Mouse (Mus musculus) heart, adult 2 months (tissue): ENCODE results near the gene Sdf2l1. TPM values are rescaled to one million over a fixed set of nuclear protein-coding genes. Genes with fewer than 3 reads are reported as not detected.

ENCODE experiments used
- DNase-seq, 2 experiments: peaks; one replicate each; pipeline ENCODE4 v3.0.0; 2021
- H3K27ac ChIP-seq: fragments of 200-600 bp; 2 replicates; pipeline ENCODE4 v1.8.1; 2022
- H3K27me3 ChIP-seq: fragments of 200-500 bp; 2 replicates; pipeline ENCODE4 v1.6.1; 2012; ENCODE audit warnings: mild to moderate bottlenecking, low read length, inconsistent platforms, mixed read lengths; ENCODE audit not compliant: control insufficient read depth, insufficient read depth
- H3K36me3 ChIP-seq: fragments of 200-500 bp; 2 replicates; pipeline ENCODE4 v1.6.1; 2012; ENCODE audit warnings: low read length, inconsistent platforms; ENCODE audit not compliant: control insufficient read depth, insufficient read depth
- H3K4me1 ChIP-seq: fragments of 200-500 bp; 2 replicates; pipeline ENCODE4 v1.6.1; 2011; ENCODE audit warnings: low read length; ENCODE audit not compliant: control insufficient read depth, insufficient read depth
- H3K4me3 ChIP-seq: fragments of 200-600 bp; 2 replicates; pipeline ENCODE4 v1.8.1; 2022
- H3K79me2 ChIP-seq: fragments of 200-500 bp; replicated peaks from 2 replicates; pipeline ENCODE4 v1.6.1; 2012; ENCODE audit warnings: mild to moderate bottlenecking, inconsistent platforms, low read length, moderate library complexity, mixed read lengths; ENCODE audit not compliant: control insufficient read depth, insufficient read depth
- H3K9ac ChIP-seq: fragments of 200-500 bp; 2 replicates; pipeline ENCODE4 v1.6.1; 2012; ENCODE audit warnings: low read depth, mild to moderate bottlenecking, control low read depth, inconsistent platforms, low read length, mixed read lengths
- CTCF ChIP-seq: fragments of 200-600 bp; IDR thresholded peaks from 2 replicates; pipeline ENCODE4 v1.8.1; 2022; ENCODE audit warnings: antibody characterized with exemption, mild to moderate bottlenecking, moderate library complexity
- EP300 ChIP-seq: fragments of 200-500 bp; IDR thresholded peaks from 2 replicates; pipeline ENCODE4 v1.6.1; 2011; ENCODE audit warnings: low read depth, low read length, control low read depth; ENCODE audit not compliant: insufficient read depth
- POLR2A ChIP-seq: fragments of 200-500 bp; IDR thresholded peaks from 2 replicates; pipeline ENCODE4 v1.6.1; 2011; ENCODE audit warnings: mild to moderate bottlenecking, low read depth, low read length, control low read depth; ENCODE audit not compliant: insufficient read depth
- WGBS: fragments of 180-500 bp; shearing (Covaris S2); methylation state at CpG from one replicate; pipeline ENCODE4 v1.1.7; 2018; 5-methylcytosine and 5-hydroxymethylcytosine counted together
- intact Hi-C: fragments of 180-260 bp; cut with DNase I; formaldehyde crosslinking; loops from one replicate; pipeline ENCODE4 v1.15.1; 2025
- microRNA-seq, 2 experiments: library from miRNA; unstranded; fragments of <30 nt; microRNA quantifications; one replicate each; pipeline ENCODE4 v1.2.0; 2021
- polyA plus RNA-seq: library from polyadenylated mRNA; depleted of rRNA; stranded (reverse); fragments of >200 nt; gene quantifications from 2 replicates; pipeline ENCODE4 v1.2.3, GENCODE M21; 2012; rRNA removed
- total RNA-seq, 2 experiments: library from RNA; stranded (reverse); gene quantifications; 2 replicates each; pipeline ENCODE4 v1.2.3; 2021

Sdf2l1 gene
- total and polyA plus RNA-seq, 3 experiments: 8.9 to 22.5 (median 19.1) TPM

DNA sequence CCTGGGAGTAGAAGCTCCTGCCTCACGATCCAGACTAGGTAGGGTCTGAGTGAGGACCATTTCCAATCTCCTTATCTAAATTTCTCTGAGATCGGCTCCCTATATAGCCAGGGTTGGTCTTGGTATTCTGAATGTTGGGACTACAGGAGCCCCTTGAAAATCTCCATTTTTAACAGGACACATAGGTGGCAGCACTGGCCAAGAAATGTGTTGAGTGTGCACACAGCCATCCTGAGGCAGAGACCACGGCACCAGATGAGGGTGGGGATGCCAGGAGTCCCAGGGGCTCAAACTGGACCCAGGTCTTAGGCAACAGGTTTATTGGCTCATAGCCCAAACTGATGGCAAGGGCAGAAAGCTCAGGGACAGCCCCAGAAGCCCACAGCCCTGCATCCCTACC, 43.8 kb downstream of the Sdf2l1 start:
- H3K36me3 ChIP-seq: no peaks in the 10 kb centered on the region; the same call in 1 of the 2 replicates
- no peak overlapping the region for H3K27ac ChIP-seq
- 64% methylated on average over 3 of the region's 3 CpGs for WGBS

DNA sequence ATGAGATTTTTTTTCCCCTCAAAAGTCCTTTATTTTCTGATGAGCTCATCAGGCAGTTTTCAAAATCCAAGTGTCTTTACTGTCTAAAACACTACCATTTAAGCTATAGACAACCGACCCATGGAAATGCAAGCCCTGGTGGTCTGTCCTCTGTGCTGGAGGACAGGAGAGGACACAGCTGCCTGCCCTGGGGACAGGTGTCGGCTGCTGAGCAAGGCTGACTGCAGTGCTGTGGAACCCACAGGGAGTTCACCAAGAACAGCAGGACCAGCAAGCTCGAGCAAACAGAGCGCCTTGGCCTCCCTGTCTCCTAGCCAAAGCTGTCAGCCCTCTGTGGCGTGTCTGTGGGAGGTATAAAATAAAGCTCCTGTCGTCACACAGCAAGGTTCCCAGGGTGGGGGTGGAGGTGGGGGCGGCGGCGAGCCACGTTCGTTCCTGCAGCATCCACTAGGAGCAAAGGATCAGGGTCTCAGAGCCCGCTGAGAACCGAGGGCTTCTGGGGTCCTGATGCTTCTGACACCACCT, 45.5 kb downstream of the Sdf2l1 start:
- Histone ChIP-seq H3K4me1 (no peaks in the 10 kb centered on the region), H3K27me3 (no peaks in the 10 kb centered on the region), H3K36me3 (no peaks in the 10 kb centered on the region; the same call in 1 of the 2 replicates), H3K79me2 (no peaks in the 10 kb centered on the region), H3K4me3 (no peak overlapping the region), H3K27ac (no peak overlapping the region), H3K9ac (no peak overlapping the region)
- 84% methylated on average over 13 of the region's 13 CpGs for WGBS
- DNase-seq: no peak
- TF ChIP-seq CTCF (no peak), POLR2A (no peak), EP300 (no peak)
- intact Hi-C loops: no loop called here

More for the DNA sequence above, 43.8 kb downstream of the Sdf2l1 start:
- Histone ChIP-seq H3K79me2 (no peaks in the 10 kb centered on the region), H3K27me3 (no peaks in the 10 kb centered on the region), H3K9ac (no peak overlapping the region), H3K4me1 (no peaks in the 10 kb centered on the region), H3K4me3 (no peak overlapping the region)
- intact Hi-C loops: no loop called here
- TF ChIP-seq CTCF (no peak), EP300 (no peak), POLR2A (no peak)
- no peak for DNase-seq

DNA sequence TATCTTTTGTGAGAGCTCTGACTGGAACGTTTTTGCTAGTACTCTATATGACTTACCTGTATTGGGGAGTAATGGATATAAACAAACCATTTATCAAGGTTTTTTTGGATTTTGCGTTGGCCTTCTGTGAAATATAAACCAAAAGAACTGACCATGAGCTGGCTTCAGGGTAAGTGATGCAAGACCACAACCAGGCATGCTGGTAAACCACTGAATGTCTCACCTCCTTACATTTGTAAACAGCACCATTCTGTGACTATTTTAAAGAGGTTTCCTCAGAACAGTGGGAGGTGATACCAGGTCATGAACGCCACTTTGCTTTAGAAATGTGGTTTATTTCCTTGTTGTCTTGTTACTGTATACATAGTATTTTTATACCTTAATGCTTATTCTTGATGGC, 45.9 kb downstream of the Sdf2l1 start:
- WGBS: 67% methylated on average over 3 of the region's 3 CpGs
- no peak for DNase-seq
- Histone ChIP-seq H3K9ac (no peak overlapping the region), H3K79me2 (no peaks in the 10 kb centered on the region), H3K27ac (no peak overlapping the region), H3K27me3 (no peaks in the 10 kb centered on the region), H3K4me1 (no peaks in the 10 kb centered on the region), H3K4me3 (no peak overlapping the region), H3K36me3 (no peaks in the 10 kb centered on the region; the same call in 1 of the 2 replicates)
- intact Hi-C loops: no loop called here
- TF ChIP-seq POLR2A (no peak), CTCF (no peak), EP300 (no peak)

DNA sequence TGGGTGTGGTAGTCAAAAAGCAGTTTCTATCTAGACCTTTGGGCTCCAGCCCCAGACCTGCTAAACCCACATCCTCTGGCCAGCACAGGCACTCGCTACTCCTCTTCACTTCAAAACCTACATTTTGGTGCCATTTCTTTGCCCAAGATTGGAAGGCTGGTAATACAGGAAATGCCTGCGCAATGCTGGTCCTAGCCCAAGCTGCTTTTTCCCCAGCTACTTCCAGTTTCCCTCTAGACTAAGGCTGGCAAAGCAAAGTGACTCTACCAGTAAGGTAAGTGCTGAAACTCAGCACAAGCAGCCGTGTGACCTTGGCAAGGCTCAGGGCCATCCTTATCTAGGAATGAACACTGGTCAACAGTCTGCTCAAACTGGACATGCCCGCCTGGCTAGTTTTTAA, 46.5 kb downstream of the Sdf2l1 start:
- H3K27ac ChIP-seq: no peak overlapping the region
- no peaks in the 10 kb centered on the region for H3K27me3 ChIP-seq
- no peaks in the 10 kb centered on the region; the same call in 1 of the 2 replicates for H3K36me3 ChIP-seq
- 47% methylated on average over 4 of the region's 4 CpGs for WGBS
- peak in 1 of 2 experiments; percentile 25 for DNase-seq
- intact Hi-C loops: no loop called here
- no peak overlapping the region for H3K9ac ChIP-seq
- no peaks in the 10 kb centered on the region for H3K4me1 ChIP-seq
- H3K4me3 ChIP-seq: no peak overlapping the region
- no peaks in the 10 kb centered on the region for H3K79me2 ChIP-seq
- TF ChIP-seq POLR2A (no peak), EP300 (no peak)

DNA sequence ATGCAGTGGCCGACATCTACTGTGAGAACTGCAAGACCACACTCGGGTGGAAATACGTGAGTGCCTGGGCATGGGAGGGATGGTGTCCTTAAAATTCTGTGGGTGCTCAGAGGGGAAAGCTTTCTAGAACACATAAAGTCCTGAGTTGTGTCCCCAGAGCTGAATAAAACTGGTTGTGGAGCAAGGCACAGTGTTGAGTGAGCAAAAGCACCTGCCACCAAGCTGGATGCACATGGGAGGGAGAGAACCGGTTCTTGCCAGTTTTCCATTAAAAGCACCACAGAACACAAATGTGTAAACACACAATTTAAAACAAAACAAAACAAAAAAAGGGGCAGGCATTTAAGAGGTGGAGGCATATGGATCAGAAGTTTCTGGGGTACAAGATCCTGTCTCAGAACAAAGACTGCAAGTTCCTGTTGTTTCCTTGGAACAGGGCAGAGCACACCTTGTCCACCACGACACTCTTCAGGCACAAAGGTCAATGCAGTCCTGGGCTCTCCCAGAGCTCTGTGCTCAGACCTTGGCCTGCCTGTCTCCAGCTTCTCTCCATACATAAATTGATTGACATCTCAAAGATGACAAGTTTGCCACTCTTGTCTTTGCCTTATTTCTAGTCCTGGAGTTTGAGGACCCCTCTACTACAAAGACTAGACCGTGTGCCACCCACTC, 49.9 kb downstream of the Sdf2l1 start:
- H3K36me3 ChIP-seq: no peaks in the 10 kb centered on the region; the same call in 1 of the 2 replicates
- intact Hi-C loops: no loop called here

More for the DNA sequence above, 49.9 kb downstream of the Sdf2l1 start:
- no peak for TF ChIP-seq EP300
- no peak for TF ChIP-seq CTCF
- no peaks in the 10 kb centered on the region for H3K4me1 ChIP-seq
- WGBS: 69% methylated on average over 6 of the region's 6 CpGs
- DNase-seq: no peak
- H3K9ac ChIP-seq: no peak overlapping the region
- H3K27me3 ChIP-seq: no peaks in the 10 kb centered on the region
- H3K27ac ChIP-seq: no peak overlapping the region
- H3K79me2 ChIP-seq: no peaks in the 10 kb centered on the region
- H3K4me3 ChIP-seq: no peak overlapping the region

Small RNA genes lying within 50 kb of the gene (microRNA-seq; reads per million reads assigned to microRNA genes)
- gene Mir130b (240 to 366 reads per million in 2 experiments), gene Mir301b (0 to 2.2 reads per million in 2 experiments)

Other genes with a start within 250 kb of the Sdf2l1 start
- 10 to 100 TPM; 20.9 to 24.6 TPM for gene Ppm1f, start 235.9 kb downstream of the Sdf2l1 start, total RNA-seq
- gene Ppm1f, start 235.9 kb downstream of the Sdf2l1 start, polyA plus RNA-seq: 15.6 and 20.9 TPM in 2 replicates
- gene Mapk1, start 149.0 kb downstream of the Sdf2l1 start, total RNA-seq: 100 to 1,000 TPM; 103 to 115 TPM
- 56.2 and 104 TPM in 2 replicates for gene Mapk1, start 149.0 kb downstream of the Sdf2l1 start, polyA plus RNA-seq
- 1 to 10 TPM in 1 of 2 experiments, under 1 TPM in 1; 0.99 to 1.2 TPM for gene Ypel1, start 62.7 kb downstream of the Sdf2l1 start, total RNA-seq
- gene Ypel1, start 62.7 kb downstream of the Sdf2l1 start, polyA plus RNA-seq: 0.53 and 1.3 TPM in 2 replicates
- gene Ppil2, start 21.1 kb downstream of the Sdf2l1 start, total RNA-seq: 10 to 100 TPM; 33.1 to 39.1 TPM
- gene Ppil2, start 21.1 kb downstream of the Sdf2l1 start, polyA plus RNA-seq: 49.3 and 77.6 TPM in 2 replicates
- gene 2610318N02Rik, start 7.2 kb downstream of the Sdf2l1 start, total RNA-seq: not detected
- gene 2610318N02Rik, start 7.2 kb downstream of the Sdf2l1 start, polyA plus RNA-seq: 1.1 and 1.3 TPM in 2 replicates
- gene Ydjc, start 12.2 kb upstream of the Sdf2l1 start, total RNA-seq: 1 to 10 TPM; 2.4 to 2.5 TPM
- gene Ydjc, start 12.2 kb upstream of the Sdf2l1 start, polyA plus RNA-seq: 1.9 and 3.3 TPM in 2 replicates
- under 1 TPM in 1 of 2 experiments, not detected in 1; 0.14 TPM for gene Ccdc116, start 14.8 kb upstream of the Sdf2l1 start, total RNA-seq
- 0.35 TPM in 2 replicates for gene Ccdc116, start 14.8 kb upstream of the Sdf2l1 start, polyA plus RNA-seq
- gene Ube2l3, start 70.3 kb upstream of the Sdf2l1 start, total RNA-seq: 100 to 1,000 TPM; 102 to 112 TPM
- 55.0 and 74.7 TPM in 2 replicates for gene Ube2l3, start 70.3 kb upstream of the Sdf2l1 start, polyA plus RNA-seq
- gene Rimbp3, start 76.2 kb upstream of the Sdf2l1 start, total RNA-seq: under 1 TPM; 0.13 to 0.16 TPM
- gene Rimbp3, start 76.2 kb upstream of the Sdf2l1 start, polyA plus RNA-seq: 0.09 and 0.14 TPM in 2 replicates
- 1 to 10 TPM; 1.5 to 2.0 TPM for gene Hic2, start 101.2 kb upstream of the Sdf2l1 start, total RNA-seq
- 1.2 and 2.2 TPM in 2 replicates for gene Hic2, start 101.2 kb upstream of the Sdf2l1 start, polyA plus RNA-seq
- 1 to 10 TPM; 1.1 to 1.5 TPM for gene Tmem191c, start 143.7 kb upstream of the Sdf2l1 start, total RNA-seq
- gene Tmem191c, start 143.7 kb upstream of the Sdf2l1 start, polyA plus RNA-seq: 2.7 and 6.7 TPM in 2 replicates
- gene Serpind1, start 199.0 kb upstream of the Sdf2l1 start, total RNA-seq: 1 to 10 TPM; 1.2 to 1.6 TPM
- 0.12 and 1.0 TPM in 2 replicates for gene Serpind1, start 199.0 kb upstream of the Sdf2l1 start, polyA plus RNA-seq